Comparison of ENCODE assay signal across 7 mouse cellular contexts in genomic region chr8:89025281-89026138, GRCm38 (mm10). TPM values are rescaled to one million over a fixed set of nuclear protein-coding genes. Genes with fewer than 3 reads are reported as not detected.
DNase-seq lines count a peak whose midpoint lies in the region; ATAC-seq lines count a peak whose summit lies in the region.

No protein-coding gene starts in this region.

- peak overlapping the region; percentile 36; the same call in 1 of the 2 replicates for H3K9ac ChIP-seq in forebrain, embryonic 15.5 days (replicated peaks)
- H3K9ac ChIP-seq in limb, embryonic 15.5 days, result no peak overlapping the region
- H3K9ac ChIP-seq in stomach, embryonic 16.5 days (ENCODE audit: low read length), result peak overlapping the region; percentile 43

- peak overlapping the region; percentile 74 for H3K4me2 ChIP-seq in forebrain, embryonic 15.5 days (replicated peaks)
- peak overlapping the region; percentile 46 for H3K4me2 ChIP-seq in limb, embryonic 15.5 days
- H3K4me2 ChIP-seq in stomach, embryonic 16.5 days (ENCODE audit: low read depth, low read length), result peak overlapping the region; percentile 54

- H3K27me3 ChIP-seq in megakaryocyte, embryonic 14.5 days (replicated peaks), result peaks cover 25% of the 10 kb centered on the region
- no peaks in the 10 kb centered on the region for H3K27me3 ChIP-seq in forebrain, embryonic 15.5 days
- H3K27me3 ChIP-seq in limb, embryonic 15.5 days, result peaks cover 30% of the 10 kb centered on the region
- H3K27me3 ChIP-seq in stomach, embryonic 16.5 days (ENCODE audit: control insufficient read depth, insufficient read depth, low read length), result peaks cover 29% of the 10 kb centered on the region

- H3K4me3 ChIP-seq in megakaryocyte, embryonic 14.5 days (replicated peaks), result peak overlapping the region; percentile 28
- H3K4me3 ChIP-seq in forebrain, embryonic 15.5 days, result peak overlapping the region; percentile 36
- H3K4me3 ChIP-seq in limb, embryonic 15.5 days, result peak overlapping the region; percentile 28
- peak overlapping the region; percentile 34 for H3K4me3 ChIP-seq in stomach, embryonic 16.5 days (replicated peaks; ENCODE audit: low read length)

- no peaks in the 10 kb centered on the region; the same call in 1 of the 2 replicates for H3K4me1 ChIP-seq in megakaryocyte, embryonic 14.5 days
- peaks cover 23% of the 10 kb centered on the region for H3K4me1 ChIP-seq in forebrain, embryonic 15.5 days
- H3K4me1 ChIP-seq in limb, embryonic 15.5 days, result peaks cover 23% of the 10 kb centered on the region
- H3K4me1 ChIP-seq in stomach, embryonic 16.5 days (ENCODE audit: control insufficient read depth, insufficient read depth, low read length), result peaks cover 5% of the 10 kb centered on the region; the same call in 1 of the 2 replicates

- no peak for ATAC-seq in megakaryocyte, adult 5-6 weeks (ENCODE audit: poor library complexity, severe bottlenecking)
- ATAC-seq in forebrain, embryonic 15.5 days (replicated peaks), result peak; percentile 73
- no peak for ATAC-seq in limb, embryonic 15.5 days (ENCODE audit: insufficient number of reproducible peaks, low FRiP score, low TSS enrichment, low read depth)
- ATAC-seq in stomach, embryonic 16.5 days (ENCODE audit: insufficient read depth, low FRiP score), result no peak

- no peaks in the 10 kb centered on the region for H3K36me3 ChIP-seq in megakaryocyte, embryonic 14.5 days (replicated peaks; ENCODE audit: low read length)
- no peaks in the 10 kb centered on the region for H3K36me3 ChIP-seq in forebrain, embryonic 15.5 days
- H3K36me3 ChIP-seq in limb, embryonic 15.5 days, result peaks cover 8% of the 10 kb centered on the region; the same call in 1 of the 2 replicates
- H3K36me3 ChIP-seq in stomach, embryonic 16.5 days (ENCODE audit: control insufficient read depth, insufficient read depth, low read length), result no peaks in the 10 kb centered on the region

- no peak for DNase-seq in layer of hippocampus, postnatal 36 days
- no peak for DNase-seq in adrenal gland, postnatal 4 days (ENCODE audit: low spot score in 2 of 2)

- peaks cover 11% of the 10 kb centered on the region for H3K9me3 ChIP-seq in megakaryocyte, embryonic 14.5 days
- no peaks in the 10 kb centered on the region for H3K9me3 ChIP-seq in forebrain, embryonic 15.5 days
- H3K9me3 ChIP-seq in limb, embryonic 15.5 days, result no peaks in the 10 kb centered on the region
- H3K9me3 ChIP-seq in stomach, embryonic 16.5 days (replicated peaks; ENCODE audit: control insufficient read depth, low read length), result no peaks in the 10 kb centered on the region

- no peak overlapping the region for H3K27ac ChIP-seq in forebrain, embryonic 15.5 days (replicated peaks)
- H3K27ac ChIP-seq in limb, embryonic 15.5 days, result no peak overlapping the region
- H3K27ac ChIP-seq in stomach, embryonic 16.5 days (ENCODE audit: low read length), result no peak overlapping the region

- WGBS in forebrain, embryonic 15.5 days, result 7% methylated on average over 55 of the region's 55 CpGs
- WGBS in limb, embryonic 15.5 days, result 16% methylated on average over 51 of the region's 55 CpGs
- WGBS in stomach, embryonic 16.5 days, result 11% methylated on average over 50 of the region's 55 CpGs

RNA-seq across cellular contexts. Expression of gene Sall1, which starts 18.5 kb away (rescaled TPM):
- polyA plus RNA-seq in megakaryocyte, embryonic 14.5 days (2012; ENCODE audit: insufficient read depth, low replicate concordance), result not detected in 2 replicates
- total RNA-seq in megakaryocyte, adult 5-6 weeks (2015), result not detected in 2 replicates
- not detected in 2 replicates for total RNA-seq in megakaryocyte, adult 5-6 weeks (2017)
- polyA plus RNA-seq in forebrain, embryonic 15.5 days (2015; fragmentation: Nextera tagmentation; extraction: Ambion mirVana), result 15.4 and 17.4 TPM in 2 replicates
- polyA plus RNA-seq in limb, embryonic 15.5 days (2015; fragmentation: Nextera tagmentation; extraction: Ambion mirVana), result 4.5 and 6.0 TPM in 2 replicates
- polyA plus RNA-seq in stomach, embryonic 16.5 days (2015; fragmentation: Nextera tagmentation; extraction: Ambion mirVana), result 1.1 and 1.5 TPM in 2 replicates
- 10 to 100 TPM; 11.8 to 13.9 TPM for total RNA-seq in layer of hippocampus, postnatal 36 days (2021)
- 10 to 100 TPM in 1 of 2 experiments, 1 to 10 TPM in 1; 1.5 to 10.7 TPM for total RNA-seq in adrenal gland, postnatal 4 days (2021)
